Mouse (Mus musculus): ENCODE measurements around the gene Zfp704. TPM values are rescaled to one million over a fixed set of nuclear protein-coding genes. Genes with fewer than 3 reads are reported as not detected.

Gene Zfp704
- polyA plus RNA-seq, 1 experiment from 2014 or later, result 12.0 TPM

DNA sequence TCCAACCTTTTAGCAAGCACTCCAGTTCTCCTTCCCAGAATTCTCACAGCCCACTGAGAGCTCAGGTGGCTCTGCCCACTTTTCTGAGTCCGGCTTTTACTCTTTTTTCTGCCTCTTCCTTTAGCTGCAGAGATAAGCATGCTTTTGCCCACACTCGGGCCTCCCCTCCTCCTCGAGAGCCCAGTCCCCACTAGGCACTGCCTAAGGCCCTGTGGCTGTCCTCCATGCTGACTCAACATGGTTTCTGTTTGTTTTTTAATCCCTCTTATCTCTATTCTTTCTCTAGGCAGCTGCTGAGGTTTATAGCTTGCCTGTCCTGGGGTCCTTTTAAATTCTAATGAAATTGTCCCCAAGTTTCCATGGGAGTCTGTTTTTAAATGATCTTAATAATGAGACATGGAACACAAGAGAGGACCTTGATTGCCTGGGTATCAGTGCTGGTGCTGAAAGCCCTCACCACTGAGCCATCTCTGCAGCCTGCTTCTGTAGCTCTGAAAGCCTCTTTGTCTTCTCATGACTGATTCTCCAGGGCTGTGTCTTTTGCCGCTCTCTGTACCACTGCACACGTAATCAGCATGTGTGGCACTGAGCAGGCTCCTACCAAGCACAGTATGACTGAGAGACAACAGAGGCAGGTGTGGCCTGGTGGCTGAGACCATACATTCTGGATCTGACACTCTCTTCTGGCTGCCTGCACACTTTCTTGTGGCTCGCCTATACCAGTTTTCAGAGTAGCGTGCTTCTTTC is 160.5 kb downstream of the Zfp704 start:
- peaks cover 22% of the 10 kb centered on the region for H3K36me3 ChIP-seq
- H3K27ac ChIP-seq (replicated peaks), result peak overlapping the region; percentile 56; the same call in 1 of the 2 replicates
- 41% methylated on average over 7 of the region's 7 CpGs for WGBS
- no peak overlapping the region for H3K4me3 ChIP-seq (replicated peaks)
- H3K9ac ChIP-seq (replicated peaks), result no peak overlapping the region
- no peaks in the 10 kb centered on the region for H3K27me3 ChIP-seq (replicated peaks)
- H3K9me3 ChIP-seq (replicated peaks), result no peaks in the 10 kb centered on the region
- no peak overlapping the region for H3K4me2 ChIP-seq
- H3K4me1 ChIP-seq, result peaks cover 9% of the 10 kb centered on the region; the same call in 1 of the 2 replicates
- ATAC-seq (ENCODE audit: low FRiP score), result peak; percentile 79

DNA sequence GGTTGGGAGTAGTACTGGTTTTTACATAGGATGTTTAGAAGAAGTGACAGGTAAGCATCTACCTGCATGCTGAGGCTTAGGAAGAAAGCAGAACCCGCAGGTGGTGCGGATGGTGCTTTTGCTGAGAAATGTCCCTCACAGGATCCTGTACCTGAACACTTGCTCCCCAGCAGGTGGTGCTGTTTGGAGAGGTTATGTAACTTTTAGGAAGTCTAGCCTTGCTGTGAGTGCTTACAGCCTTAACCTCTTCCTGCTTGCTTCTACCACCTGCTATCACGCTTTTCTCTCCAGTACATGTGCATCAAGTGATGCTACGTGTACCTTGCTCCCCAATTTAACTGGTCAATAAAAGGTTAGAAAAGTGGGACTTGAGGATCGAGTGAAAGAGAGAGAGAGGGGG is 161.3 kb downstream of the Zfp704 start:
- Histone ChIP-seq H3K4me2 (no peak overlapping the region), H3K27ac (replicated peaks) (no peak overlapping the region), H3K9ac (replicated peaks) (no peak overlapping the region), H3K27me3 (replicated peaks) (no peaks in the 10 kb centered on the region), H3K36me3 (peaks cover 27% of the 10 kb centered on the region), H3K9me3 (replicated peaks) (no peaks in the 10 kb centered on the region), H3K4me3 (replicated peaks) (no peak overlapping the region), H3K4me1 (peaks cover 9% of the 10 kb centered on the region; the same call in 1 of the 2 replicates)
- WGBS, result 92% methylated on average over 5 of the region's 5 CpGs
- no peak for ATAC-seq (ENCODE audit: low FRiP score)

DNA sequence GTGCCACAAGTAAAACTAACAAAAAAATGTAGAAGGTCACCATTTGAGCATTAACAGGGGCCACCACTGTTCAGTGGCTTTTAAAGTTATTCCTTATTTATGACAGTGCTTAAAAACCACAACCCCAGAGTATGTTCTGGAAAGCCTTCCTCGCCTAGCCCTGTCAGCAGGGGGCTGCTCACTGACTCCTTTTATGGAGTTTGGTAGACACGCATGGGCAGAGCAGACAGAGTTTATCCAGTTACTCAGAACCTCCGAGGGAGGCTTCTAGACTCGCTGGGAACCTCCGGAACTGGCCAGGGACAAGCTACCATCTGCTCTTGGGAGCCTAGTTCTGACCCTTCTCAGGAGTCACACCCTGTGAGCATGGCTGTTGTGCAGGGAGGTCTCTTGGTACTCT is 165.3 kb downstream of the Zfp704 start:
- Histone ChIP-seq H3K4me2 (no peak overlapping the region), H3K27ac (replicated peaks) (no peak overlapping the region), H3K27me3 (replicated peaks) (no peaks in the 10 kb centered on the region), H3K9me3 (replicated peaks) (no peaks in the 10 kb centered on the region), H3K36me3 (peaks cover 34% of the 10 kb centered on the region), H3K4me3 (replicated peaks) (no peak overlapping the region), H3K4me1 (peaks cover 6% of the 10 kb centered on the region; the same call in 1 of the 2 replicates), H3K9ac (replicated peaks) (no peak overlapping the region)
- no peak for ATAC-seq (ENCODE audit: low FRiP score)
- 60% methylated on average over 5 of the region's 5 CpGs for WGBS

DNA sequence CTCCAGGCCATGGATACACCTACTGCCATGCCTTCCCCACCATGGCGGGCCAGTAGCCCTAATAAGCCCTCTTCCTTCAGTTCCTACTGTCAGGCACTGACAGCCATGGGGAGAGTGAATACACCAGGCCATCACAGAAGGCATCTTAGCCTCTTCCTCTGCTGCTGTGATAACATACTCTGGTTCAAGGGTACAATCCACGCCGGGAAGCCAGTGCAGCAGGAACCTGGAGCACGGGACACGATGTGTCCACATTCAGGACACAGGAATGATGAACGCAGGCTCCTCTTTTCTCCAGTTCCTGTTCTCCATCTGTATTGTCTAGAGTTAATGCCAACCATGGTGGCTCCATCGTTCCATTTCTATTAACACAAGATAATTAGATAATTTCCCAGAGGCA is 165.9 kb downstream of the Zfp704 start:
- Histone ChIP-seq H3K36me3 (peaks cover 34% of the 10 kb centered on the region), H3K27ac (replicated peaks) (no peak overlapping the region), H3K9me3 (replicated peaks) (no peaks in the 10 kb centered on the region), H3K4me3 (replicated peaks) (no peak overlapping the region), H3K4me2 (no peak overlapping the region), H3K9ac (replicated peaks) (no peak overlapping the region), H3K27me3 (replicated peaks) (no peaks in the 10 kb centered on the region), H3K4me1 (peaks cover under 1% of the 10 kb centered on the region; the same call in 1 of the 2 replicates)
- no peak for ATAC-seq (ENCODE audit: low FRiP score)
- 91% methylated on average over 7 of the region's 7 CpGs for WGBS

DNA sequence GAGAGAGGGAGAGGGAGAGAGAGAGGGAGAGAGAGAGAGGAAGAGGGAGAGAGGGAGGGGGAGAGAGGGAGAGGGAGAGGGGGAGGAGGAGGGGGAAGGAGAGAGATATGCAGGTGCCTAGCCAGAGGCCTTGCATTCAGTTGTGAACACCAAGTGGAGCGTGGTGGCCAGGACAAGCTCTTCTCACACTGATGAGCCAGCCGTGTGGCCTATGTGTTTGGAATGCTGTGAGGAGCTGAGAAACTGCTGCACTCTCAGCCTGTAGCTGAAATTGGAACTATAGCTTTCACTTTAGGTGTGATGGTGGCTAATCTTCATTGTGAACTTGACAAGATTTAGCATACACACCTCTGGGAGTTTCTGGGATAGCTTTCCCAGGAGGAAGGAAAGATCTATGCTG is 166.4 kb downstream of the Zfp704 start:
- Histone ChIP-seq H3K9me3 (replicated peaks) (no peaks in the 10 kb centered on the region), H3K9ac (replicated peaks) (no peak overlapping the region), H3K4me1 (no peaks in the 10 kb centered on the region), H3K4me2 (no peak overlapping the region), H3K27me3 (replicated peaks) (no peaks in the 10 kb centered on the region), H3K4me3 (replicated peaks) (no peak overlapping the region), H3K36me3 (peaks cover 36% of the 10 kb centered on the region), H3K27ac (replicated peaks) (no peak overlapping the region)
- no peak for ATAC-seq (ENCODE audit: low FRiP score)
- WGBS, result 88% methylated on average over 2 of the region's 2 CpGs

DNA sequence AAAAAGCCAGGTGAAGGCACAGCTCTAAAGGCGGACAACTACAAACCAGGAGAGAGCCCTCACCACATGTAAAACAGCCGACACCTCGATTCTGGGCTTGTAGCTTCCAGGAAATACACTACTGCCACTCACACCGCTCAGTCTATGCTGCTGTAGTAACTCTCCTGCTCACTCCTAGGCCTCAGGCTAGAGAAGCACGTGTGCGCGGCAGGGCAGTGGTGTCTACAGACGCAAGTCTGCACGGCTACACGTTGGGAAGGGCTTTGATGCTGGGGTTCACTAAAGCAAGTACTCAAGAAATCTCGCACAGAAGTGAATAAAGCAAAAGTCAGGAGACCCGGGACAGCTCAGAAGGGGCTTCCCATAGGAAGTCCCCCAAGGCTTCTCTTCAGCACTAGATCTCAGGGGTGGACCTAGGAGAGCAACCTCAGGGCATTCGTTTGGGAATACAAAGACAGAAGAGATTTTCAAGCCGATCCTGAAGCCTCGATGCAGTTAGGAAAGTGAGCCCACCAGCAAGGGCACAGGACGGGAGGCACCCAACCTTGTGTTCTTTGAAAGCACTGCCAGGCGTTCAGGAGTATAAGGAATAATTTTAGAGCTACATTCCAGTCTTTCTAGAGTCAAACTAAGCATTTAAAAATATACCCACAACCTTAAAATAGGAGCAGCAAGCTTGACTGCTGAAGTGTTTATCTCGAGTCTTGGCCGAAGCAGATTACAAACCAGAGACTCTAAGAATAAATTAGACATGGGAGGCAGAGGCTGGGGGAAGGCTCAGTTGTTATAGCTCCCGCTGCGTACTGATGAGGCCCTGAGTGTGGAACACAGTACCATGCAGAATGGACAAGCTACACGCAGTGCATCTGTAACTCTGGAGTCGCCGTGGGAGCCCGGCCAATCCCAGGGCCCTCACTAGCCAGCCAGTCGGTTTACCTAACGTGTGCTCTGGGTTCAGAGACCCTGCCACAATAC is 168.0 kb downstream of the Zfp704 start:
- Histone ChIP-seq H3K4me1 (no peaks in the 10 kb centered on the region), H3K27ac (replicated peaks) (no peak overlapping the region), H3K27me3 (replicated peaks) (no peaks in the 10 kb centered on the region), H3K9ac (replicated peaks) (no peak overlapping the region), H3K4me3 (replicated peaks) (no peak overlapping the region), H3K4me2 (no peak overlapping the region), H3K9me3 (replicated peaks) (no peaks in the 10 kb centered on the region), H3K36me3 (peaks cover 39% of the 10 kb centered on the region)
- 91% methylated on average over 27 of the region's 27 CpGs for WGBS
- ATAC-seq (ENCODE audit: low FRiP score), result no peak

GRCm38 (mm10) chr3:9440466-9440865 is 169.4 kb downstream of the Zfp704 start:
- 84% methylated on average over 6 of the region's 6 CpGs for WGBS
- Histone ChIP-seq H3K4me2 (no peak overlapping the region), H3K4me3 (replicated peaks) (no peak overlapping the region), H3K27ac (replicated peaks) (no peak overlapping the region), H3K36me3 (peaks cover 31% of the 10 kb centered on the region), H3K27me3 (replicated peaks) (no peaks in the 10 kb centered on the region), H3K9ac (replicated peaks) (no peak overlapping the region), H3K9me3 (replicated peaks) (no peaks in the 10 kb centered on the region), H3K4me1 (no peaks in the 10 kb centered on the region)
- no peak for ATAC-seq (ENCODE audit: low FRiP score)

- Histone ChIP-seq H3K4me2 (no peak overlapping the region), H3K9me3 (replicated peaks) (no peaks in the 10 kb centered on the region), H3K4me1 (no peaks in the 10 kb centered on the region), H3K36me3 (peaks cover 27% of the 10 kb centered on the region), H3K27ac (replicated peaks) (no peak overlapping the region), H3K27me3 (replicated peaks) (no peaks in the 10 kb centered on the region), H3K9ac (replicated peaks) (no peak overlapping the region), H3K4me3 (replicated peaks) (no peak overlapping the region)
- 89% methylated on average over 11 of the region's 11 CpGs for whole genome bisulfite sequencing
- ATAC-seq (ENCODE audit: low FRiP score), result no peak
Observed at GRCm38 (mm10) chr3:9439619-9440286, 170.1 kb downstream of the Zfp704 start.

DNA sequence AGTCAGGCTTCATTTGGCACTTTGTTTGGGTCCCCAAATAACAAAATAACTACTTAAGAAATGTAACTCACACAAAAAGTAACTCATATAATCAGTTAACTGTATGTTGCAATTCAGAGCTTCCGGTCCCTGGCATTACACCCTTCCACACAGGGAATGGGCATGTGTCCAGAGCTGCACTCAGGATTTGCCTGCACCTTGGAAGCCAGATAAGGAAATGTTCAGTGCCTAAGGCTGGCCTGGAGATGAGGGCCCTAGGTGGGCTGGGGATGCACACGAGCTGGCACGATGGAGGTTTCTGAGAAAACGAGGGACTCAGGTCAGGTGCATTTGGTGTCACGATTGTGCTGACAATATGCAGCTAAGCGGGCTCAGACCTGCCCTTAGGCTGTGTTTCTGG is 173.6 kb downstream of the Zfp704 start:
- Histone ChIP-seq H3K9me3 (replicated peaks) (no peaks in the 10 kb centered on the region), H3K4me3 (replicated peaks) (no peak overlapping the region), H3K36me3 (peaks cover 22% of the 10 kb centered on the region), H3K27me3 (replicated peaks) (no peaks in the 10 kb centered on the region), H3K4me1 (no peaks in the 10 kb centered on the region), H3K4me2 (no peak overlapping the region), H3K9ac (replicated peaks) (no peak overlapping the region), H3K27ac (replicated peaks) (no peak overlapping the region)
- 90% methylated on average over 6 of the region's 6 CpGs for WGBS
- no peak for ATAC-seq (ENCODE audit: low FRiP score)

DNA sequence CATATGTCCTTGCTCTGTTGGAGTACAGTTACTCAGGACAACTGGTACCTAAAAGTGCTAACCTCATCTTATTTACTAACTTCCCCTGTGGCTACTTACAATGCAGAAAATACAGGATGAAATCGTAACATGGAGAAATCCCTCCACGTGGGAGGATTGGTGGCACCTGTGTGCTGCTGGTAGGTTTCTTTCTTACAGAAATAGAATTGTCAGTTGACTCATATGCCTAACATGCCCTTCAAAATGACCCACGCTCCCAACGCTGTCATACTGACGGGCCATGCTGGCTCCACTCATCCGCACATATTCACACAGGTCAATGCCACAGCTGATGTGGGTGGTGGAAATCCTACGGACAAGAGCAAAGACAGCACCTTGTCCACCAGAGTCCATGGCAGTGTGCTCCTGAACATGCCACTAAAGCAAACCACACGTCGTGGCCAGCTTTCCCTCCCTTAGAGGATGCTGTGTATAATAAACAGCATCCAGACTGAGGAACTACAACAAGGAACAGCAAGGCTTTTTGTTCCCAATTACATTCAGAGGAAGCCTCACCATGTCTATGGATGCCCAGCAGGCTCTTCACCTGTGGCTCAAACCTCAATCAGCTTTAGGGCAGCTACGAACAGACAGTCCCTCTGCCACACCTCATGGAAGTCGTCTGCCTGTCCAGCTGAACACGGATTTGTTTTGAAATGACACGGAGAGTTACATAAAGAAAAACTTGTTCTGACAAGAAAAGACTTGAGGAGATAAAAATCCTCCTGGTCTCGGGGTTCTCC is 175.3 kb downstream of the Zfp704 start:
- Histone ChIP-seq H3K4me1 (no peaks in the 10 kb centered on the region), H3K27ac (replicated peaks) (no peak overlapping the region), H3K9me3 (replicated peaks) (no peaks in the 10 kb centered on the region), H3K4me2 (no peak overlapping the region), H3K27me3 (replicated peaks) (no peaks in the 10 kb centered on the region), H3K9ac (replicated peaks) (no peak overlapping the region), H3K4me3 (replicated peaks) (no peak overlapping the region), H3K36me3 (peaks cover 17% of the 10 kb centered on the region)
- ATAC-seq (ENCODE audit: low FRiP score), result no peak
- WGBS, result 92% methylated on average over 14 of the region's 14 CpGs
